Mouse (Mus musculus) liver, embryonic 16.5 days (tissue): ENCODE measurements around the gene Lrp3. TPM values are rescaled to one million over a fixed set of nuclear protein-coding genes. Genes with fewer than 3 reads are reported as not detected.

ENCODE experiments used
- ATAC-seq: fragments of 200-750 bp; cut with Nextera tagmentation; 2 replicates; pipeline ENCODE4 v1.8.0; 2017; ENCODE audit warnings: low read depth, mild to moderate bottlenecking, moderate number of reproducible peaks, moderate library complexity
- H3K27ac ChIP-seq: fragments of 300-500 bp; sonication (generic); 2 replicates; pipeline ENCODE4 v1.5.1; 2014; ENCODE audit warnings: mild to moderate bottlenecking, low read length
- H3K27me3 ChIP-seq: fragments of 300-500 bp; sonication (generic); 2 replicates; pipeline ENCODE4 v1.6.1; 2014; ENCODE audit warnings: low read depth, low read length, mixed read lengths; ENCODE audit not compliant: control insufficient read depth, insufficient read depth
- H3K36me3 ChIP-seq: fragments of 300-500 bp; sonication (generic); 2 replicates; pipeline ENCODE4 v1.6.1; 2014; ENCODE audit warnings: mild to moderate bottlenecking; ENCODE audit not compliant: control insufficient read depth, insufficient read depth
- H3K4me1 ChIP-seq: fragments of 300-500 bp; sonication (generic); 2 replicates; pipeline ENCODE4 v1.6.1; 2014; ENCODE audit warnings: low read depth, low read length, mixed read lengths; ENCODE audit not compliant: control insufficient read depth
- H3K4me2 ChIP-seq: fragments of 300-500 bp; sonication (generic); 2 replicates; pipeline ENCODE4 v1.6.1; 2014; ENCODE audit warnings: low read depth, low read length, mixed read lengths
- H3K4me3 ChIP-seq: fragments of 300-500 bp; sonication (generic); 2 replicates; pipeline ENCODE4 v1.5.1; 2014; ENCODE audit warnings: low read depth, mild to moderate bottlenecking, low read length
- H3K9ac ChIP-seq: fragments of 300-500 bp; sonication (generic); 2 replicates; pipeline ENCODE4 v1.6.1; 2014; ENCODE audit warnings: low read depth, low read length
- H3K9me3 ChIP-seq: fragments of 300-500 bp; sonication (generic); replicated peaks from 2 replicates; pipeline ENCODE4 v1.6.1; 2016; ENCODE audit warnings: low read length; ENCODE audit not compliant: control insufficient read depth
- WGBS: fragments of 180-500 bp; shearing (Covaris S2); extraction: QIAGEN DNeasy Blood & Tissue Kit; methylation state at CpG from one replicate; pipeline ENCODE4 v1.1.7; 2014; ENCODE audit not compliant: insufficient replicate concordance; 5-methylcytosine and 5-hydroxymethylcytosine counted together
- polyA plus RNA-seq: library from polyadenylated mRNA; unstranded; fragments of >200 nt; fragmentation: Nextera tagmentation; extraction: Ambion mirVana; gene quantifications from 2 replicates; pipeline ENCODE4 v1.2.1, GENCODE M21; 2015

The Lrp3 gene
- polyA plus RNA-seq, 1 experiment from 2014 or later: 0.42 TPM

GRCm38 (mm10) chr7:35234361-35235245 is 19.3 kb upstream of the Lrp3 start:
- peak overlapping the region; percentile 75 for H3K4me3 ChIP-seq
- H3K36me3 ChIP-seq: no peaks in the 10 kb centered on the region
- peak overlapping the region; percentile 77 for H3K27ac ChIP-seq
- H3K9ac ChIP-seq: peak overlapping the region; percentile 67
- no peaks in the 10 kb centered on the region; the same call in 1 of the 2 replicates for H3K9me3 ChIP-seq
- peaks cover 7% of the 10 kb centered on the region for H3K4me1 ChIP-seq
- H3K27me3 ChIP-seq: no peaks in the 10 kb centered on the region
- peak overlapping the region; percentile 69 for H3K4me2 ChIP-seq
- ATAC-seq: peak; percentile 93
- WGBS: under 1% methylated on average over 45 of the region's 45 CpGs

- Histone ChIP-seq H3K4me3 (peak overlapping the region; percentile 75), H3K4me2 (peak overlapping the region; percentile 69), H3K4me1 (peaks cover 7% of the 10 kb centered on the region), H3K27ac (no peak overlapping the region), H3K27me3 (no peaks in the 10 kb centered on the region), H3K9me3 (no peaks in the 10 kb centered on the region; the same call in 1 of the 2 replicates), H3K36me3 (no peaks in the 10 kb centered on the region), H3K9ac (peak overlapping the region; percentile 66)
- 59% methylated on average over 12 of the region's 12 CpGs for WGBS
- no peak for ATAC-seq
Measured at GRCm38 (mm10) chr7:35233861-35234260, 18.6 kb upstream of the Lrp3 start.

GRCm38 (mm10) chr7:35232796-35233455 is 17.6 kb upstream of the Lrp3 start:
- no peaks in the 10 kb centered on the region for H3K36me3 ChIP-seq
- H3K4me2 ChIP-seq: no peak overlapping the region
- H3K27me3 ChIP-seq: no peaks in the 10 kb centered on the region
- H3K4me1 ChIP-seq: peaks cover 7% of the 10 kb centered on the region
- no peak overlapping the region for H3K9ac ChIP-seq
- ATAC-seq: no peak
- H3K9me3 ChIP-seq: no peaks in the 10 kb centered on the region; the same call in 1 of the 2 replicates
- 66% methylated on average over 13 of the region's 13 CpGs for WGBS
- H3K27ac ChIP-seq: no peak overlapping the region
- H3K4me3 ChIP-seq: no peak overlapping the region

GRCm38 (mm10) chr7:35230333-35230732 is 15.0 kb upstream of the Lrp3 start:
- WGBS: 61% methylated on average over 3 of the region's 3 CpGs
- Histone ChIP-seq H3K9ac (no peak overlapping the region), H3K4me3 (no peak overlapping the region), H3K27me3 (no peaks in the 10 kb centered on the region), H3K4me2 (no peak overlapping the region), H3K9me3 (no peaks in the 10 kb centered on the region; the same call in 1 of the 2 replicates), H3K27ac (no peak overlapping the region), H3K4me1 (peaks cover 6% of the 10 kb centered on the region), H3K36me3 (no peaks in the 10 kb centered on the region)
- no peak for ATAC-seq

GRCm38 (mm10) chr7:35220694-35221365 is 5.5 kb upstream of the Lrp3 start:
- Histone ChIP-seq H3K4me3 (no peak overlapping the region), H3K9me3 (no peaks in the 10 kb centered on the region), H3K27me3 (peaks cover 6% of the 10 kb centered on the region), H3K4me1 (no peaks in the 10 kb centered on the region), H3K4me2 (no peak overlapping the region), H3K9ac (no peak overlapping the region), H3K36me3 (no peaks in the 10 kb centered on the region), H3K27ac (no peak overlapping the region)
- WGBS: 61% methylated on average over 9 of the region's 9 CpGs
- ATAC-seq: no peak

- Histone ChIP-seq H3K4me3 (peak overlapping the region; percentile 53), H3K36me3 (no peaks in the 10 kb centered on the region), H3K9ac (no peak overlapping the region), H3K4me2 (peak overlapping the region; percentile 62; the same call in 1 of the 2 replicates), H3K27me3 (peaks cover 33% of the 10 kb centered on the region), H3K27ac (no peak overlapping the region), H3K4me1 (no peaks in the 10 kb centered on the region), H3K9me3 (no peaks in the 10 kb centered on the region)
- ATAC-seq: no peak
- WGBS: 40% methylated on average over 5 of the region's 5 CpGs
Measured at GRCm38 (mm10) chr7:35215731-35216130, 433 bp upstream of the Lrp3 start.

- Histone ChIP-seq H3K36me3 (no peaks in the 10 kb centered on the region), H3K4me1 (no peaks in the 10 kb centered on the region), H3K27ac (no peak overlapping the region), H3K4me3 (peak overlapping the region; percentile 53), H3K9ac (no peak overlapping the region; the same call in 1 of the 2 replicates), H3K9me3 (no peaks in the 10 kb centered on the region), H3K4me2 (peak overlapping the region; percentile 62), H3K27me3 (peaks cover 33% of the 10 kb centered on the region)
- WGBS: under 1% methylated on average over 47 of the region's 79 CpGs
- ATAC-seq: peak; percentile 47; the same call in 1 of the 2 replicates
Measured at GRCm38 (mm10) chr7:35214442-35215222, 666 bp downstream of the Lrp3 start.

- 63% methylated on average over 4 of the region's 4 CpGs for WGBS
- Histone ChIP-seq H3K9me3 (no peaks in the 10 kb centered on the region), H3K4me1 (no peaks in the 10 kb centered on the region), H3K4me3 (no peak overlapping the region), H3K27ac (no peak overlapping the region), H3K4me2 (no peak overlapping the region), H3K36me3 (no peaks in the 10 kb centered on the region), H3K27me3 (peaks cover 33% of the 10 kb centered on the region), H3K9ac (no peak overlapping the region)
- ATAC-seq: no peak
Measured at GRCm38 (mm10) chr7:35211791-35212190, 3.5 kb downstream of the Lrp3 start.
